Mouse (Mus musculus): ENCODE measurements at regions not wholly inside any gene's neighbourhood (a gene's known extent, or its start where the extent isn't known, plus 50 kb on each side); places are given as distances from the start of the nearest gene placed in this dataset.
"Not testable (repeated sequence)": the region's sequence is repeated elsewhere in the genome, so short reads cannot be mapped to it uniquely, and the experiment has no call there.

GRCm38 (mm10) chr4:69435390-69435789, 481.2 kb upstream of the Brinp1 start:
- in situ Hi-C loops (cut with MboI, MseI), result no loop called here

GRCm38 (mm10) chr4:69410411-69410810, 456.2 kb upstream of the Brinp1 start:
- in situ Hi-C loops (cut with MboI, MseI), result not testable (repeated sequence)

- in situ Hi-C loops (cut with MboI, MseI), result no loop called here
Measured at GRCm38 (mm10) chr4:69395451-69395850, 441.3 kb upstream of the Brinp1 start.

- in situ Hi-C loops (cut with MboI, MseI), result no loop called here
Measured at GRCm38 (mm10) chr4:69383318-69383717, 429.1 kb upstream of the Brinp1 start.

- in situ Hi-C loops (cut with MboI, MseI), result no loop called here
Measured at GRCm38 (mm10) chr4:69346979-69347465, 392.8 kb upstream of the Brinp1 start.

GRCm38 (mm10) chr4:69327606-69328005, 373.4 kb upstream of the Brinp1 start:
- in situ Hi-C loops (cut with MboI, MseI), result no loop called here
